Mouse (Mus musculus): Measurements from ENCODE around the gene Psma6. TPM values are rescaled to one million over a fixed set of nuclear protein-coding genes. Genes with fewer than 3 reads are reported as not detected.

Gene Psma6
- total and polyA plus RNA-seq, 3 experiments = 255 to 309 TPM; not detected in 1

GRCm38 (mm10) chr12:55386456-55386855 is 2.4 kb downstream of the Psma6 start:
- H3K4me1 ChIP-seq (ENCODE audit: control insufficient read depth in 1 of 2, insufficient read depth in 2 of 2, low read length in 2 of 2) = peaks cover 12 to 34% of the 10 kb centered on the region in 2 experiments
- no peaks in the 10 kb centered on the region for H3K27me3 ChIP-seq (ENCODE audit: control insufficient read depth in 1 of 2, insufficient read depth in 2 of 2, low read length in 2 of 2)
- no peaks in the 10 kb centered on the region for H3K9me3 ChIP-seq (replicated peaks; ENCODE audit: insufficient read depth, low read length)
- TF ChIP-seq JUND (IDR thresholded peaks at IDR 0.05; ENCODE audit: low read depth, low read length) = no peak
- TF ChIP-seq MAZ (IDR thresholded peaks at IDR 0.05; ENCODE audit: low read depth, low read length) = no peak
- no peak for TF ChIP-seq ZC3H11A (IDR thresholded peaks at IDR 0.05; ENCODE audit: low read depth, low read length)
- TF ChIP-seq USF2 (IDR thresholded peaks at IDR 0.05; ENCODE audit: borderline replicate concordance in 1 of 2, insufficient read depth in 1 of 2, low read depth in 1 of 2, low read length in 2 of 2) = no peak
- no peak for TF ChIP-seq MYB (IDR thresholded peaks at IDR 0.05; ENCODE audit: low read depth, low read length)
- no peak for TF ChIP-seq E2F4 (IDR thresholded peaks at IDR 0.05; ENCODE audit: borderline replicate concordance, low read depth, low read length)
- no peak for TF ChIP-seq SMC3 (IDR thresholded peaks at IDR 0.05; ENCODE audit: low read depth, low read length)
- no peak for TF ChIP-seq ELF1 (IDR thresholded peaks at IDR 0.05; ENCODE audit: low read depth, low read length)
- TF ChIP-seq HCFC1 (IDR thresholded peaks at IDR 0.05; ENCODE audit: low read depth, low read length) = no peak
- TF ChIP-seq POLR2AphosphoS2 (IDR thresholded peaks at IDR 0.05; ENCODE audit: low read length) = no peak
- TF ChIP-seq ZKSCAN1 (IDR thresholded peaks at IDR 0.05; ENCODE audit: low read depth, low read length) = no peak
- TF ChIP-seq POLR2AphosphoS5 (IDR thresholded peaks at IDR 0.05; ENCODE audit: borderline replicate concordance, low read depth, low read length) = no peak
- no peak for TF ChIP-seq CTCF (IDR thresholded peaks at IDR 0.05 in 2 of 3, conservative IDR thresholded peaks at IDR 0.05 in 1 of 3; ENCODE audit: control insufficient read depth in 1 of 3, insufficient read depth in 1 of 3, low read depth in 2 of 3, low read length in 3 of 3, poor library complexity in 1 of 3, severe bottlenecking in 1 of 3)
- no peak for TF ChIP-seq TCF12 (IDR thresholded peaks at IDR 0.05; ENCODE audit: low read depth, low read length)
- TF ChIP-seq NELFE (IDR thresholded peaks at IDR 0.05; ENCODE audit: low read depth, low read length) = no peak
- no peak for TF ChIP-seq MAFK (IDR thresholded peaks at IDR 0.05; ENCODE audit: borderline replicate concordance, low read depth, low read length)
- TF ChIP-seq EP300 (IDR thresholded peaks at IDR 0.05; ENCODE audit: low read depth in 1 of 2, low read length in 2 of 2) = no peak
- no peak for TF ChIP-seq RCOR1 (IDR thresholded peaks at IDR 0.05; ENCODE audit: low read depth, low read length)
- TF ChIP-seq TAL1 (IDR thresholded peaks at IDR 0.05; ENCODE audit: low read length) = no peak
- TF ChIP-seq UBTF (IDR thresholded peaks at IDR 0.05; ENCODE audit: borderline replicate concordance, insufficient read depth, low read depth, low read length) = no peak
- H3K27ac ChIP-seq (ENCODE audit: control insufficient read depth, low read depth, low read length) = peak overlapping the region; percentile 76; the same call in 1 of the 2 replicates
- H3K9ac ChIP-seq (ENCODE audit: control insufficient read depth, low read depth, low read length, poor library complexity, severe bottlenecking) = no peak overlapping the region
- DNase-seq (ENCODE audit: low read depth, low spot score) = no peak
- no peaks in the 10 kb centered on the region for H3K79me2 ChIP-seq (ENCODE audit: control insufficient read depth, insufficient read depth, low read length, poor library complexity)
- H3K36me3 ChIP-seq (ENCODE audit: control insufficient read depth in 1 of 2, insufficient read depth in 2 of 2, low read length in 2 of 2) = peaks cover 0 to 16% of the 10 kb centered on the region in 2 experiments; a peak in 2 of 4 replicates
- no peak overlapping the region for H3K4me3 ChIP-seq (ENCODE audit: control insufficient read depth in 1 of 2, insufficient read depth in 1 of 2, low read depth in 2 of 2, low read length in 2 of 2)

Data from MEL (cell line).